Mouse (Mus musculus) embryo, embryonic 11.5 days (tissue): ENCODE measurements at regions not wholly inside any gene's neighbourhood (a gene's known extent, or its start where the extent isn't known, plus 50 kb on each side); places are given as distances from the start of the nearest gene placed in this dataset.
A peak's percentile ranks its signal among the peaks of the same experiment; 100 is the strongest.

Source experiments
- DNase-seq: peaks from one replicate; pipeline ENCODE4 v3.0.0-alpha.2; 2012; ENCODE audit warnings: low read depth, low spot score

DNA sequence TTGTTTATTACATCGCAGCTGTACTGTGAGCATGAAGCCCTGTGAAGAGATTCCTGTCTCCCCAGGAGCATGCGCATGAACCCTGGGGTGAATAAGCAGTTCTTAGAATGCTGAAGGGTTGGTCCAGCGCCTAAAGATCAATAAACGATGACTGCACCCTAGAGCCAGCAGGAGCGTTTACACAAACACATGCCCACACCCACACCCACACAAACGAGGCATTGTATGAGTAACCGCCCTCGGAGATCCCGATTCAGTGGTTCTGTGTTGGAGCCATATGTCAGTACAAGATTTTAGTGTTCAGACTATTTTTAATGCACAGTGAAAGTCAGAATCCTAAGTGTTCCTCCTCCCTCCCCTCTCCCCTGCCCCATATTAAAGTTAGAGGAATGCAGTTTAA lies 57.3 kb downstream of the Edn1 start:
- DNase-seq: no peak

- no peak for DNase-seq
Measured at GRCm38 (mm10) chr13:42367655-42368554, 66.6 kb downstream of the Edn1 start.

- DNase-seq: no peak
Measured at GRCm38 (mm10) chr13:42369826-42370225, 68.5 kb downstream of the Edn1 start.

GRCm38 (mm10) chr13:42372201-42372600 lies 70.9 kb downstream of the Edn1 start:
- DNase-seq: no peak

DNA sequence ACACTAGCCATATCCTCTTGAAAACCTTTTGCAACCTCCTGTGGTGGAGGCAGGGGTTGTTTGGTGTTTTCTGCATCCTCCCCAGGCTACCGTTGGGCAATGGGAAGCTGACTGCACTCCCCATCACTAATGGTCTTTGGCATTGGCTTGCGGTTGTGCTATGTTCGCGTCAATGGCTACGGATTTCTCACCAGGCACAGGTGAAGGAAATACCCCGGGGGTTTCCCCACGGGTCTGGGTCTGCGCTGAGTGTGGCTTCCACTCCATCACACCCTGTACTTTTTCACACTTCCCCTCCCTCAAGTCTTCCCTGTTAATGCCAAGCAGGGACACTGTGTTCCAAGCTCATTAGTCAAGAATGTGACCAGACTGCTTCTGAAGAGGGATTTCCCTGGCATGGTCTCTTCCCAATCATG lies 72.9 kb downstream of the Edn1 start:
- no peak for DNase-seq

GRCm38 (mm10) chr13:42379675-42380074 lies 78.4 kb downstream of the Edn1 start:
- no peak for DNase-seq

GRCm38 (mm10) chr13:42383099-42383498 lies 81.8 kb downstream of the Edn1 start:
- no peak for DNase-seq

- DNase-seq: no peak
Measured at GRCm38 (mm10) chr13:42390389-42390788, 89.1 kb downstream of the Edn1 start.

DNA sequence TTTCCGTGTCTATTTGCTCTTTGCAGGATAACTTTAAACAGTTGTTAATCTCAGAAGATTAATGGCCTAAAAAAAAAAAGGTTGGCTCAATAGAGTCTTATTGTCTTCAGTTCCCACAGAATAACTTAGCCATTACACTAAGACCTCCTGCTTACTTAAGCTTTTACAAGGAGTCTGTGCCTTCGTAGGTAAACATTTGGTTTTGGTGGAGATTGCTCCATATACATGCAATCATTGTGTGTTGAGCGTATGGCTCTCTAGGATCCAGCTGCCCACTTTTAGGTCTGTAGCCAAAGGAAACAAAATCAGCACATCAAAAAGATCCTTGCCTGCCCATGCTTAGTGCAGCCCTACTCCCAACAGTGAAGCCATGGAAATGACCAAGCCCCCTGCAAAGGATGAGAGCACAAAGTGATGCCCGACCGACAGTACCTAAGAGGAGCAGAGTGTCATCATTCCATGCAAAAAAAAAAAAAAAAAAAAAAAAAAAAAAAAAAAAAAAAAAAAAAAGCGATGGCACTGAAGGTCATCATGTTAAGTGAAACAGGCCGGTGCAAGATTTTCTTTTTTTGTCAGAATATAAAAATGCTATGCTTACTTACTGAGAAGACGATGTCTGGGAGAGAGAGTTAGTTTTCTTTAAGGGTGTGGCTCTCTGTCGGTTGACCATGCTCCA lies 90.2 kb downstream of the Edn1 start:
- DNase-seq: no peak

DNA sequence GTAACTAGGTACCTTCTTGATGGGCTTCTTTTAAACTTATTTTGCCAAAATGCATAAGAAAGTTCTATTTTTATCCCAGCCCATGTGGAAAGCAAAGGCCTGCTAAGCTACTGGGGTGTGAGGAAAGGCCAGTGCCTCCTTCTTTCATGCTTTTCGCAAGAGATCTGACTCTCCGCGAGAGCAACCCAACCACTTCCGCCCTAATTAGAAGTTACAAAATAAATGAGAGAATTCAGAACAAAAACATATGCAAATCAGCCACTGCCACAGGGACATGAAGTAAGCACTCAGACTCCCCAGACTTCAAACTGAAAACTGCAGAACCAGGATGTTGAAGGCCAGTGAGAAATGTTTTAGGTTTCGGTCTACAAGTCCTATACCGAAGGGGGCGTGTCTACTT lies 91.4 kb downstream of the Edn1 start:
- DNase-seq: no peak

DNA sequence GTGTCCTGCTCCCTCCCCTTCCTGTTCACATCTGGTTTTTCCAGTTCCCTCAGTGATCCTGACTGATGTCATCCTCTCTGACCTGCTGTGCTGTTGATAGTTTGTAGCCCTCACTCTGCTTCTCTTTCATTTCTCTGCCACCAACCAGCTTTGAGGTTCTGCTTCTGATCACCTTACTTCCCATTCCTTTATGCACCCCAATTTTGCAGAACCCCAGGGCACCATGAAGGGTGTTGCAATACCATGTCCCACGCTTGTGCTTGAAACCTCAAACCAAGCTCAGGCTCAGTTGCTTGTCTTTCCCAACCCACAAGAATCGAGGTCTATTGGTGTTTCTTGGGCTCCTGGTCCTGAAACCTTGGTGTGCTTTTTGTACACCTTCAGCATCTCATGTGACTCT lies 93.3 kb downstream of the Edn1 start:
- no peak for DNase-seq

- DNase-seq: no peak
Measured at GRCm38 (mm10) chr13:42401513-42401912, 100.2 kb downstream of the Edn1 start.

DNA sequence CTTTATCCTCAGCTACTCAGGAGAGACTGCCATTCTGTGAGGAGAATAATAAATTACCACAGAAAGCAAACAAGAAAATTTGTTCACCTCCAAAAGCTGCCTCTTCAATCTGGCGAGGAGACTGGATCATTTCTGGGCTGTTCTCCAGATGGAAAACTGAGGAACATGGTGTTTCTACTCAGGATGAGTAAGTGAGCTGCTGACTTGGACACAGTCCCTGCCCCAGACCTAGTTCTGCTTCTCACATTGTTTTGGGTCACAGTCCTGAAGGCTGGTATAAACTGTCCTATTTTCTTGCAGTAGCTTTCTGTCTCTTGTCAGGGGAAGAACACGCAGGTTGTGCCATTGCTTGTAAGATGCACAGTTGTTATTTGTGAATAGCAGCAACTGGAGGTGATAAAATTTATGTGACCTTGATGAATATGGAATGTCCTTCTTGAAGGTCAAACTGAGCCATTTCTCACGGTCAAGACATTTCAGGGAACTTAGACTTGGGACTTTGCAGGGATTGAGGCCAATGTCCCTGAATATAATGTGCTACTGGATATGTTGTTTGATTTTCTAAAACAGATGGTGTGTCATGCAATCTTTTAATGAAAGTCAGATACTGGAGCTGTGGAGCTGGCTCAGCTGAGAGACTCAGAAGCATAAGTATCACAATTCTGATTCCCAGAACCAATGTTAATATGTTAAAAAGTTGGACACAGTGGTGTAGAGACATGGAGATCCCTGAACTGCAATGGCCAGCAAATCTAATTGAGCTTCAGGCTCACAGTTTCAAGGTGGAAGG lies 102.2 kb downstream of the Edn1 start:
- DNase-seq: no peak

DNA sequence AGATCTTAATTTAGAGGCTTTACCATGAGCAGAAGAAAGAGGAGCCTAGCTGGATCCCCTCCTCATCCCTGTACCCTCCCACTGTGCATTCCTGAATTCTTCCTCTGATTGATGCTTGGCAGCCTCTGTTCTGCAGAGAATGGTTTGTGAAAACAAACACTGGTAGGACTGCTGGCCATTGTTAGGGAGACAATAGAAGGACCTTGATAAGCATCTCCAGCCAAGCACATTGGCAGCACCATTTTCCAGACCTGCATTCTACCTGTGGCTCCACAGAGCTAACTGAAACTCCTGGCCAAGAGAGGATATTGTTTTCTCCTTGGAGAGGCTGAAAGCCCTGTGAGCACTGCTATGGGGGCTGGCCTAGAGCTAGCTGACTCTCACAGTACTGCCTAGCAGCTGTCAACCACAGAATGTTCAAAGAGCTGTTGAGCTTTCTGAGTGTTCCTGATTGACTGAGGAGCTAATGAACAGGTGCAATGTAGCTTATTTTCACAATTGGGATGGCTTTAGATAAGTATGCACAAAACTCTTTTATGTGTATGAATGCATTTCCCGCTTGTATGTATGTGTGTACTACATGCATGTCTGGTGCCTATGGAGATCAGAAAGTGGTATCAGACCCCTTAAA lies 111.5 kb downstream of the Edn1 start:
- DNase-seq: no peak

- DNase-seq: peak; percentile 19
Measured at GRCm38 (mm10) chr13:42446921-42447320, 145.6 kb downstream of the Edn1 start.

DNA sequence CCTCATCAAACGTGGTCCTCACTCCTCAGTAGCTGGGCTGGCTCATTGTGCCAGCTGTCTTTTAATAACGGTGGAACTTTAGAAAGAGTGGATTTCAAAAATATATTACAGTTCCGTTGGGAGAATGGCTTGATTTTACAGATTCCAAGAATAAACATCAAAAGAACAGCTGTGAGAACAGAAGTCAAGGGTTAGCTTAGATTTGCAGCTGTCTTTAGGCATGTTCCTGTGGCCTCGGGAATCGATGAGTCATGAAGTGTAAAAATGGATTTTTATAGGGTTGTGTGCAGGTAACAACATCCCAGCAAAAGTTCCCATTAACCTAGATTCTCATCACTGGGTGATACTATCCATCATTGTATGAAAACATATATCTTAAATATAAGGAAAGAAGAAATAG lies 152.4 kb downstream of the Edn1 start:
- no peak for DNase-seq

DNA sequence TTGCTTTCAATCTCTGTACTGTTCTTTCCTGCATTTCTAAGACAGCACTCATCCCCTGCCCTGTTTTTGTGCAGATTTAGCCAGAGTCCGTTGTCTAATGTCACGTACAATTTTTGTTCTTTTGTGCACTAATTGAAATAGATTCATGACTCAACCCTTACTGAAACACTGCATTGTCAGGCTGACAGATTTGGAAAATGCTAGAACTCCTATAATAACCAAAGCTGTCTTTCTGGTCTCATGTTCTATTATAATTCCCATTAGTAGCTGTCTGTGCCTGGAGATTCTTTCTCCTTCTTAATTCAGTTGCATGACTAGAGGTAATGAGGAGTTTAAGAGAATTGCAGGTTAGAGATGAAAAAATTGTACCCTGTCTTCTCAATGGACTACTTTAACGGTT lies 158.6 kb downstream of the Edn1 start:
- no peak for DNase-seq

DNA sequence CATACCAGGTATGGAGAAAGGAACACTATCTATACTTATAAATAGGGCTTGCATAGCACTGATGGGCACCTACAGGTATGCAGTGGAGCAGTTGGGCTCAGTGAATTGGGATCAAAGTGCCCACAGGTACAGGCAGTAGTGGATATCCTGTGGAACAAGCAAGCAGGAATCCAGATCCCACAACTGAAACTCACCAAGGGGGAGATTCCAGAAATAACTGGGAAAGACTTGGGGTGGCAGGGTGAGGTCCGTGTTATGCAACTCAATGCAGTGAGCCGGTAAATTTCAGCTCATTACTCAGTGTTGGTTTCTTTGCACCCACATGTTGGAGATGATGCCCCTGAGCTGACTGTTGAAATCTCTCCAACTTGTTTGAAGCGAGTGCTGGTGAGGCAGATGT lies 177.5 kb downstream of the Edn1 start:
- no peak for DNase-seq

- no peak for DNase-seq
Measured at GRCm38 (mm10) chr13:42490956-42491680, 189.3 kb upstream of the Phactr1 start.

DNA sequence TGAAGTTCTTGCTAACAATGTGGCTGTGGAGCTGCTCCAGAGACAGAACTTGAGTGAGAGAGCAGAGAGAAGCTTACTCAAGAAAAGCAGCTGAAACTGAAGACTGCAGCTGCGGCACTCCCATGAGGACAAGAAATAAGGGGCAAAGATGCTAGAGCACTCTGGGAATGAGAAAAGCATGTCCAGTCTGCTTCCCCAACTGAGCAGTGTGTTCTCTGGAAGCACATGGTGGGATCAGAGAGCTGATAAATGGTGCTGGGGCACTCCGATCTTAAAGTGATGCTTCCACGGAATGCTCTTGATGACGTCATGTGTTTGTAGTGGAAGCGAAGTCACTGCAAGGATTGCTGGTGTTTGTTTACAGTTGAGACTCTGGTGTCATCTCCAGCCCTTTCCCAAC lies 186.1 kb upstream of the Phactr1 start:
- no peak for DNase-seq

DNA sequence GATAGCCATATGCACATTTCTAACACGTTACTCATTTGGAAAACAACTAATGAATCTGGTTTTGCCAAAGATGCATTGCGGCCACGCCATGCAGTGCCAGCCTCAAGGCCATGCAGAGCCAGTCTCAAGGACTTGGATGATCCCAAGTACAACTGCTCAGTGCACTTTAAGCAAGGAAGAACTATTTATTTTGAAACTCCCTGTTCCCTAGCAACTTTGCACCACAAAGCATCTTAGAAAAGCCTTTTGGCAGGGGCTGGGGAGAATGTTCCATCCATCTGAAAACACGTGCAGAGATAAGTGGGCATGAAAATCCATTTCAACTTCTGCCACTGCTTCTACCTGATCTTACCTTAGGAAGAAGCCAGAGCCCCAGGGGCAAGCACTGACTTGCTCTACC lies 182.1 kb upstream of the Phactr1 start:
- DNase-seq: no peak
